Mouse (Mus musculus) thymus, adult 2 months (tissue): ENCODE results near the gene Pigyl. TPM values are rescaled to one million over a fixed set of nuclear protein-coding genes. Genes with fewer than 3 reads are reported as not detected.
A peak's percentile ranks its signal among the peaks of the same experiment; 100 is the strongest.

Experiments used
- DNase-seq: peaks from one replicate; pipeline ENCODE4 v3.0.0; 2021
- H3K27ac ChIP-seq: fragments of 200-500 bp; 2 replicates; pipeline ENCODE4 v1.5.1; 2012; ENCODE audit warnings: low read length, control low read depth; ENCODE audit not compliant: control insufficient read depth, insufficient read depth
- H3K27me3 ChIP-seq: fragments of 200-500 bp; 2 replicates; pipeline ENCODE4 v1.6.1; 2012; ENCODE audit warnings: mild to moderate bottlenecking, low read length, moderate library complexity, mixed read lengths; ENCODE audit not compliant: control insufficient read depth, insufficient read depth
- H3K36me3 ChIP-seq: fragments of 200-500 bp; 2 replicates; pipeline ENCODE4 v1.6.1; 2012; ENCODE audit warnings: mild to moderate bottlenecking, low read length, moderate library complexity; ENCODE audit not compliant: control insufficient read depth, insufficient read depth
- H3K4me1 ChIP-seq: fragments of 200-500 bp; replicated peaks from 2 replicates; pipeline ENCODE4 v1.6.1; 2012; ENCODE audit warnings: low read length; ENCODE audit not compliant: control insufficient read depth, insufficient read depth
- H3K4me3 ChIP-seq: fragments of 200-500 bp; 2 replicates; pipeline ENCODE4 v1.5.1; 2012; ENCODE audit warnings: mild to moderate bottlenecking, low read length, control low read depth, moderate library complexity; ENCODE audit not compliant: control insufficient read depth, insufficient read depth
- CTCF ChIP-seq: fragments of 200-500 bp; IDR thresholded peaks from 2 replicates; pipeline ENCODE4 v1.5.1; 2012; ENCODE audit warnings: mild to moderate bottlenecking, control low read depth, low read length, moderate library complexity, borderline replicate concordance; ENCODE audit not compliant: control insufficient read depth, poor library complexity, insufficient read depth; ENCODE audit errors: extremely low read depth
- POLR2A ChIP-seq: fragments of 200-500 bp; IDR thresholded peaks from 2 replicates; pipeline ENCODE4 v1.6.1; 2012; ENCODE audit warnings: mild to moderate bottlenecking, low read length, control low read depth, moderate library complexity; ENCODE audit not compliant: control insufficient read depth, poor library complexity, insufficient read depth; ENCODE audit errors: extremely low read depth
- WGBS: fragments of 180-500 bp; shearing (Covaris S2); methylation state at CpG from one replicate; pipeline ENCODE4 v1.1.7; 2018; 5-methylcytosine and 5-hydroxymethylcytosine counted together
- polyA plus RNA-seq: library from polyadenylated mRNA; depleted of rRNA; stranded (reverse); fragments of >200 nt; gene quantifications from 2 replicates; pipeline ENCODE4 v1.2.3, GENCODE M21; 2012

Gene Pigyl
- polyA plus RNA-seq, 1 experiment: 83.0 TPM

- no peaks in the 10 kb centered on the region for H3K27me3 ChIP-seq
- 86% methylated on average over 2 of the region's 2 CpGs for WGBS
These were observed 5.7 kb upstream of the Pigyl start for GRCm38 (mm10) chr9:22150946-22151345.

GRCm38 (mm10) chr9:22153810-22154209, 2.8 kb upstream of the Pigyl start:
- H3K4me3 ChIP-seq: no peak overlapping the region
- TF ChIP-seq CTCF (no peak), POLR2A (no peak)
- 96% methylated on average over 3 of the region's 3 CpGs for WGBS
- no peaks in the 10 kb centered on the region for H3K27me3 ChIP-seq
- H3K36me3 ChIP-seq: no peaks in the 10 kb centered on the region
- no peak for DNase-seq
- no peak overlapping the region for H3K27ac ChIP-seq
- peaks cover 13% of the 10 kb centered on the region for H3K4me1 ChIP-seq

More at GRCm38 (mm10) chr9:22150946-22151345, 5.7 kb upstream of the Pigyl start:
- DNase-seq: no peak
- Histone ChIP-seq H3K4me3 (no peak overlapping the region), H3K36me3 (no peaks in the 10 kb centered on the region), H3K27ac (no peak overlapping the region), H3K4me1 (peaks cover 4% of the 10 kb centered on the region)
- TF ChIP-seq CTCF (no peak), POLR2A (no peak)

- 12% methylated on average over 10 of the region's 10 CpGs for WGBS
- TF ChIP-seq POLR2A (no peak), CTCF (no peak)
- H3K4me1 ChIP-seq: peaks cover 13% of the 10 kb centered on the region
- H3K4me3 ChIP-seq: no peak overlapping the region; the same call in 1 of the 2 replicates
- H3K27ac ChIP-seq: no peak overlapping the region
- no peaks in the 10 kb centered on the region for H3K27me3 ChIP-seq
- DNase-seq: peak; percentile 81
- no peaks in the 10 kb centered on the region for H3K36me3 ChIP-seq
These were observed 1.0 kb upstream of the Pigyl start for GRCm38 (mm10) chr9:22155614-22156013.

- Histone ChIP-seq H3K27ac (no peak overlapping the region), H3K36me3 (no peaks in the 10 kb centered on the region), H3K4me3 (peak overlapping the region; percentile 7; the same call in 1 of the 2 replicates), H3K27me3 (no peaks in the 10 kb centered on the region), H3K4me1 (peaks cover 13% of the 10 kb centered on the region)
- TF ChIP-seq POLR2A: no peak
- TF ChIP-seq CTCF: no peak
- WGBS: 84% methylated on average over 34 of the region's 34 CpGs
- no peak for DNase-seq
These were observed 1.0 kb downstream of the Pigyl start for GRCm38 (mm10) chr9:22157516-22158265.

- no peak overlapping the region for H3K27ac ChIP-seq
- DNase-seq: no peak
- H3K36me3 ChIP-seq: no peaks in the 10 kb centered on the region
- no peak overlapping the region for H3K4me3 ChIP-seq
- peaks cover 6% of the 10 kb centered on the region for H3K4me1 ChIP-seq
- H3K27me3 ChIP-seq: no peaks in the 10 kb centered on the region
- TF ChIP-seq POLR2A (no peak), CTCF (no peak)
- WGBS: 79% methylated on average over 6 of the region's 6 CpGs
These were observed 4.7 kb downstream of the Pigyl start for GRCm38 (mm10) chr9:22161299-22161698.

GRCm38 (mm10) chr9:22162305-22162704, 5.7 kb downstream of the Pigyl start:
- Histone ChIP-seq H3K27ac (no peak overlapping the region), H3K4me3 (no peak overlapping the region), H3K27me3 (no peaks in the 10 kb centered on the region), H3K4me1 (peaks cover 4% of the 10 kb centered on the region), H3K36me3 (no peaks in the 10 kb centered on the region)
- no peak for DNase-seq
- WGBS: 95% methylated on average over 9 of the region's 9 CpGs
- TF ChIP-seq POLR2A (no peak), CTCF (no peak)

GRCm38 (mm10) chr9:22162912-22163311, 6.3 kb downstream of the Pigyl start:
- TF ChIP-seq POLR2A (no peak), CTCF (no peak)

More at GRCm38 (mm10) chr9:22162912-22163311, 6.3 kb downstream of the Pigyl start:
- no peak for DNase-seq
- H3K4me1 ChIP-seq: no peaks in the 10 kb centered on the region; the same call in 1 of the 2 replicates
- H3K4me3 ChIP-seq: no peak overlapping the region
- no peaks in the 10 kb centered on the region for H3K27me3 ChIP-seq
- H3K27ac ChIP-seq: no peak overlapping the region
- H3K36me3 ChIP-seq: no peaks in the 10 kb centered on the region
- WGBS: 97% methylated on average over 7 of the region's 7 CpGs
